Mouse (Mus musculus) midbrain, embryonic 15.5 days (tissue): Measurements from ENCODE around the gene Hspb2. TPM values are rescaled to one million over a fixed set of nuclear protein-coding genes. Genes with fewer than 3 reads are reported as not detected.

Source experiments
- ATAC-seq: fragments of 200-750 bp; cut with Nextera tagmentation; replicated peaks from 2 replicates; pipeline ENCODE4 v1.8.0; 2017; ENCODE audit warnings: moderate TSS enrichment
- H3K27ac ChIP-seq: fragments of 300-500 bp; sonication (generic); 2 replicates; pipeline ENCODE4 v1.5.1; 2015; ENCODE audit warnings: mild to moderate bottlenecking, inconsistent platforms
- H3K27me3 ChIP-seq: fragments of 300-500 bp; sonication (generic); replicated peaks from 2 replicates; pipeline ENCODE4 v1.6.1; 2015; ENCODE audit warnings: inconsistent platforms
- H3K36me3 ChIP-seq: fragments of 300-500 bp; sonication (generic); replicated peaks from 2 replicates; pipeline ENCODE4 v1.6.1; 2015; ENCODE audit warnings: inconsistent platforms
- H3K4me1 ChIP-seq: fragments of 300-500 bp; sonication (generic); 2 replicates; pipeline ENCODE4 v1.6.1; 2015; ENCODE audit warnings: inconsistent platforms
- H3K4me2 ChIP-seq: fragments of 300-500 bp; sonication (generic); 2 replicates; pipeline ENCODE4 v1.6.1; 2015; ENCODE audit warnings: inconsistent platforms, mild to moderate bottlenecking, moderate library complexity
- H3K4me3 ChIP-seq: fragments of 300-500 bp; sonication (generic); 2 replicates; pipeline ENCODE4 v1.5.1; 2015; ENCODE audit warnings: mild to moderate bottlenecking, inconsistent platforms
- H3K9ac ChIP-seq: fragments of 300-500 bp; sonication (generic); 2 replicates; pipeline ENCODE4 v1.6.1; 2015; ENCODE audit warnings: mild to moderate bottlenecking, inconsistent platforms
- H3K9me3 ChIP-seq: fragments of 300-500 bp; sonication (generic); 2 replicates; pipeline ENCODE4 v1.6.1; 2016; ENCODE audit warnings: inconsistent platforms
- WGBS: fragments of 180-500 bp; shearing (Covaris S2); methylation state at CpG from one replicate; pipeline ENCODE4 v1.1.7; 2015; ENCODE audit warnings: mixed read lengths; 5-methylcytosine and 5-hydroxymethylcytosine counted together
- polyA plus RNA-seq: library from polyadenylated mRNA; unstranded; fragments of >200 nt; fragmentation: Nextera tagmentation; extraction: Ambion mirVana; gene quantifications from 2 replicates; pipeline ENCODE4 v1.2.1, GENCODE M21; 2015

Hspb2 gene
- polyA plus RNA-seq, 1 experiment from 2014 or later: 1.1 TPM

- peak; percentile 95 for ATAC-seq
- WGBS: 4% methylated on average over 58 of the region's 59 CpGs
Observed at GRCm38 (mm10) chr9:50768107-50769002, 16.2 kb upstream of the Hspb2 start, which contains the start of gene Fdxacb1. TSS of gene Fdxacb1 (plus strand) at chr9:50768236.

GRCm38 (mm10) chr9:50767531-50768106 lies 15.5 kb upstream of the Hspb2 start:
- WGBS: 6% methylated on average over 17 of the region's 17 CpGs

More at GRCm38 (mm10) chr9:50768107-50769002, 16.2 kb upstream of the Hspb2 start, which contains the start of gene Fdxacb1:
- Histone ChIP-seq H3K27ac (peak within 1 kb of the TSS; percentile 90), H3K36me3 (no peaks in the 10 kb centered on the region), H3K4me2 (peak within 1 kb of the TSS; percentile 84), H3K9ac (peak within 1 kb of the TSS; percentile 70), H3K4me3 (peak within 1 kb of the TSS; percentile 70), H3K4me1 (peaks cover 27% of the 10 kb centered on the region), H3K9me3 (no peaks in the 10 kb centered on the region), H3K27me3 (no peaks in the 10 kb centered on the region)

GRCm38 (mm10) chr9:50763331-50763730 lies 11.2 kb upstream of the Hspb2 start:
- H3K4me1 ChIP-seq: peaks cover 10% of the 10 kb centered on the region
- ATAC-seq: no peak

More at GRCm38 (mm10) chr9:50767531-50768106, 15.5 kb upstream of the Hspb2 start:
- peak overlapping the region; percentile 84 for H3K4me2 ChIP-seq
- no peaks in the 10 kb centered on the region for H3K9me3 ChIP-seq
- ATAC-seq: peak; percentile 83
- H3K9ac ChIP-seq: peak overlapping the region; percentile 70
- no peaks in the 10 kb centered on the region for H3K27me3 ChIP-seq
- peak overlapping the region; percentile 90 for H3K27ac ChIP-seq
- no peaks in the 10 kb centered on the region for H3K36me3 ChIP-seq
- H3K4me1 ChIP-seq: peaks cover 27% of the 10 kb centered on the region
- peak overlapping the region; percentile 70 for H3K4me3 ChIP-seq

GRCm38 (mm10) chr9:50761520-50762243 lies 9.5 kb upstream of the Hspb2 start:
- H3K27ac ChIP-seq: no peak overlapping the region
- 69% methylated on average over 6 of the region's 6 CpGs for WGBS
- H3K9me3 ChIP-seq: no peaks in the 10 kb centered on the region
- ATAC-seq: no peak
- no peak overlapping the region for H3K9ac ChIP-seq
- no peaks in the 10 kb centered on the region; the same call in 1 of the 2 replicates for H3K27me3 ChIP-seq
- H3K36me3 ChIP-seq: no peaks in the 10 kb centered on the region
- no peak overlapping the region for H3K4me3 ChIP-seq
- H3K4me1 ChIP-seq: peaks cover under 1% of the 10 kb centered on the region
- H3K4me2 ChIP-seq: no peak overlapping the region

More at GRCm38 (mm10) chr9:50763331-50763730, 11.2 kb upstream of the Hspb2 start:
- no peak overlapping the region for H3K4me3 ChIP-seq
- H3K27ac ChIP-seq: no peak overlapping the region
- H3K36me3 ChIP-seq: no peaks in the 10 kb centered on the region
- 64% methylated on average over 1 of the region's 1 CpGs for WGBS
- no peak overlapping the region for H3K9ac ChIP-seq
- no peak overlapping the region for H3K4me2 ChIP-seq
- H3K27me3 ChIP-seq: no peaks in the 10 kb centered on the region; the same call in 1 of the 2 replicates
- H3K9me3 ChIP-seq: no peaks in the 10 kb centered on the region

- Histone ChIP-seq H3K27me3 (no peaks in the 10 kb centered on the region; the same call in 1 of the 2 replicates), H3K9me3 (no peaks in the 10 kb centered on the region), H3K27ac (no peak overlapping the region), H3K36me3 (no peaks in the 10 kb centered on the region), H3K4me2 (no peak overlapping the region), H3K9ac (no peak overlapping the region), H3K4me1 (no peaks in the 10 kb centered on the region), H3K4me3 (no peak overlapping the region)
- no peak for ATAC-seq
- 51% methylated on average over 5 of the region's 5 CpGs for WGBS
Observed at GRCm38 (mm10) chr9:50756711-50757110, 4.6 kb upstream of the Hspb2 start.

- H3K4me3 ChIP-seq: no peak overlapping the region
- 78% methylated on average over 7 of the region's 7 CpGs for WGBS
- no peaks in the 10 kb centered on the region for H3K36me3 ChIP-seq
- ATAC-seq: no peak
- no peak overlapping the region for H3K9ac ChIP-seq
- no peak overlapping the region for H3K4me2 ChIP-seq
- no peaks in the 10 kb centered on the region for H3K4me1 ChIP-seq
- no peaks in the 10 kb centered on the region for H3K27me3 ChIP-seq
- H3K9me3 ChIP-seq: no peaks in the 10 kb centered on the region
- H3K27ac ChIP-seq: no peak overlapping the region
Observed at GRCm38 (mm10) chr9:50753947-50754346, 1.8 kb upstream of the Hspb2 start.

GRCm38 (mm10) chr9:50752784-50753615 lies 846 bp upstream of the Hspb2 start:
- 70% methylated on average over 17 of the region's 17 CpGs for WGBS
- ATAC-seq: no peak
- H3K9ac ChIP-seq: no peak overlapping the region

GRCm38 (mm10) chr9:50751323-50751722 lies 831 bp downstream of the Hspb2 start, which contains the start of gene Cryab:
TSS of gene Cryab (plus strand) at chr9:50751325.
- Histone ChIP-seq H3K4me3 (no peak within 1 kb of the TSS), H3K9ac (no peak within 1 kb of the TSS), H3K4me1 (peaks cover 5% of the 10 kb centered on the region), H3K9me3 (no peaks in the 10 kb centered on the region), H3K36me3 (no peaks in the 10 kb centered on the region), H3K27me3 (no peaks in the 10 kb centered on the region; the same call in 1 of the 2 replicates), H3K4me2 (no peak within 1 kb of the TSS), H3K27ac (no peak within 1 kb of the TSS)
- no peak for ATAC-seq
- WGBS: 72% methylated on average over 22 of the region's 22 CpGs

More at GRCm38 (mm10) chr9:50752784-50753615, 846 bp upstream of the Hspb2 start:
- H3K4me1 ChIP-seq: no peaks in the 10 kb centered on the region
- H3K4me2 ChIP-seq: no peak overlapping the region
- H3K4me3 ChIP-seq: no peak overlapping the region
- H3K27me3 ChIP-seq: no peaks in the 10 kb centered on the region
- H3K9me3 ChIP-seq: no peaks in the 10 kb centered on the region
- H3K27ac ChIP-seq: no peak overlapping the region
- H3K36me3 ChIP-seq: no peaks in the 10 kb centered on the region

GRCm38 (mm10) chr9:50750706-50751105 lies 1.4 kb downstream of the Hspb2 start:
- Histone ChIP-seq H3K36me3 (no peaks in the 10 kb centered on the region), H3K4me3 (no peak overlapping the region), H3K27ac (no peak overlapping the region), H3K9me3 (no peaks in the 10 kb centered on the region), H3K4me2 (no peak overlapping the region), H3K4me1 (peaks cover 9% of the 10 kb centered on the region), H3K27me3 (no peaks in the 10 kb centered on the region; the same call in 1 of the 2 replicates), H3K9ac (no peak overlapping the region)
- no peak for ATAC-seq
- WGBS: 77% methylated on average over 6 of the region's 6 CpGs

GRCm38 (mm10) chr9:50746214-50746677 lies 5.9 kb downstream of the Hspb2 start, which contains the start of gene 2310030G06Rik:
TSS of gene 2310030G06Rik (minus strand) at chr9:50746536.
- Histone ChIP-seq H3K27me3 (no peaks in the 10 kb centered on the region; the same call in 1 of the 2 replicates), H3K9ac (0 out of 2 replicates have a peak within 1 kb of the TSS, but pooled peaks have one; percentile 16), H3K27ac (no peak within 1 kb of the TSS), H3K36me3 (no peaks in the 10 kb centered on the region), H3K4me3 (peak within 1 kb of the TSS; percentile 34), H3K9me3 (no peaks in the 10 kb centered on the region), H3K4me1 (peaks cover 9% of the 10 kb centered on the region), H3K4me2 (peak within 1 kb of the TSS; percentile 55)
- no peak for ATAC-seq
- WGBS: 2% methylated on average over 19 of the region's 19 CpGs

- WGBS: 15% methylated on average over 7 of the region's 7 CpGs
- Histone ChIP-seq H3K9me3 (no peaks in the 10 kb centered on the region), H3K9ac (0 out of 2 replicates have a peak overlapping the region, but pooled peaks have one; percentile 16)
Observed at GRCm38 (mm10) chr9:50745806-50746205, 6.3 kb downstream of the Hspb2 start.

More at GRCm38 (mm10) chr9:50745806-50746205, 6.3 kb downstream of the Hspb2 start:
- peaks cover 9% of the 10 kb centered on the region for H3K4me1 ChIP-seq
- no peak overlapping the region for H3K27ac ChIP-seq
- H3K4me2 ChIP-seq: peak overlapping the region; percentile 55
- H3K36me3 ChIP-seq: no peaks in the 10 kb centered on the region
- no peak for ATAC-seq
- peak overlapping the region; percentile 34 for H3K4me3 ChIP-seq
- no peaks in the 10 kb centered on the region; the same call in 1 of the 2 replicates for H3K27me3 ChIP-seq
